Mouse (Mus musculus): ENCODE data around the gene Ndufaf3. TPM values are rescaled to one million over a fixed set of nuclear protein-coding genes. Genes with fewer than 3 reads are reported as not detected.
A peak's percentile ranks its signal among the peaks of the same experiment; 100 is the strongest.

Gene Ndufaf3
- total and polyA plus RNA-seq, 2 experiments from 2014 or later: 70.5 to 88.9 TPM

DNA sequence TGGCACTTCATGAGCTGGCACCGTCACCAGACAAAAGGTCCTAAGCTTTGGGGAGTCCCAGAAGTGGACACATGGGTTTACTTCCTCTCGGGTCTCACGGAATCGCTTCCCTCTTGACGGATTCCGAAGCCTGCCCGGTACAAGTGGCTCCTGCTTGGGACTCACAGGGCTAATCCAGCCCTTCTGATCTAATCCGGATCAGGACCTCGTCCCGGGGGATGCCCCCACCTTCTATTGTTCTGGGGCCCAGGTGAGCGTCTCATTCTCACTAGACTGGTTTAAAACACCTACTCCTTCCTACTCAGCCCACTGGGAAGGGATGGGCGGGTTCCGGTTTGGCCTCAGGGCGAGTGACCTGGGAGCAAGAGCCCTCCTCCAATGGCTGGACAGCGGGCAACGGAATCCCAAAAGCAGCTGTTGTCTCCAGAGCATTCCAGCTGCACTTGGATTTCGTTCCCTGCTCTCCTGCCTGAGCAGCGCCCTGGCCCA lies 741 bp upstream of the Ndufaf3 start:
- 13% methylated on average over 18 of the region's 18 CpGs for WGBS
- Histone ChIP-seq H3K4me2 (ENCODE audit: low read depth, low read length) (peak overlapping the region; percentile 96), H3K9ac (replicated peaks; ENCODE audit: low read length) (peak overlapping the region; percentile 84), H3K9me3 (ENCODE audit: low read length) (no peaks in the 10 kb centered on the region), H3K4me1 (ENCODE audit: insufficient read depth, low read length) (peaks cover 17% of the 10 kb centered on the region; the same call in 1 of the 2 replicates), H3K36me3 (ENCODE audit: insufficient read depth, low read length) (peaks cover 33% of the 10 kb centered on the region), H3K4me3 (ENCODE audit: low read length) (peak overlapping the region; percentile 61), H3K27ac (peak overlapping the region; percentile 95), H3K27me3 (ENCODE audit: insufficient read depth, low read length) (no peaks in the 10 kb centered on the region)
- no peak for TF ChIP-seq CTCF (IDR thresholded peaks at IDR 0.05; ENCODE audit: low read depth)
- ATAC-seq (no peak), DNase-seq (ENCODE audit: low spot score) (no peak)

DNA sequence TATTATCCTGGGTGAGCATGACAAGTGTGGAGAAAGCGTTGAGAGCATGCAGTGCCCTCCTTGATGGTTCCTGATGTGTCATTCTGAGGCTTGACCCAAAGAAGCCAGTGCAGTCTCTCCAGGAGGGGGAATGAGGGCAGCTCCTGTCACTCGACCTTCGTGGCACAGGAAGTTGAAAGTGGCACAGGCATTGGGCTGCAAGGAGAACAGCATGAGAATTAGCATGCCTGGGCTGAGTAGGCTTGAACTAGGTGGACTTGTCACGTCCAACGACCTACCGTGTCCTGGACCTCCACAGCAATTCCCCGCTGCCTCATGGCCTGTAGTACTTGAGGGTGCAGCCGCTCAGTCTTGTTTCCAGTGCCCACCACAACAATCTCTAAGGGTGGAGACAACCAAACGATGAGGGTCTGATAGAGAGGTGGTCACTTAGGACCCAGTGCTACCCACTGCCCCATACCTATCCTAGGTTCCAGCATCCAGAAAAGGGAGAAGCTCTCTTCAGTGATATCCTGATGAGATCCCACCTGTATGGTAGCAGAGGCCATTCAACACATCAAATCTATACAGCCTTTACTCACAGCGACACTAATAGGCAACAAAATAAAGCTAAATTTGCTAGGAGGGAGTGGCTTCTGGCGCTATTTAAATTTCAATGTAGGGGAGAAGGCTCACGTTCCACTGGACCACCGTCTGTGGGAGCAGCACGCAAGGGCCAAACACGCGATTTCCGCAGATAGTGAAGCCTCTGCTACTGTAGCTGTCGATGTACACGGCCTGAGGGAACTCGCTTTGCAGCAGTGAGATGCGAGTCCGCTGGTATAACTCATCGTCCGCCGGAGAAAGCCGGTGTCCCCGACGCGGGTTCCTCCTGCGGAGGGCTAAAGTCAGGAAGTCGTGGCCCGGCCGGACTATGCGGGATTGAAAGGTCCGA lies 1.1 kb downstream of the Ndufaf3 start:
- H3K9me3 ChIP-seq (ENCODE audit: low read length): no peaks in the 10 kb centered on the region
- no peak for ATAC-seq
- H3K4me3 ChIP-seq (ENCODE audit: low read length): peak overlapping the region; percentile 61
- WGBS: 10% methylated on average over 35 of the region's 35 CpGs
- peak overlapping the region; percentile 95 for H3K27ac ChIP-seq
- peak; percentile 30 for DNase-seq (ENCODE audit: low spot score)
- H3K4me2 ChIP-seq (ENCODE audit: low read depth, low read length): peak overlapping the region; percentile 96
- no peak for TF ChIP-seq CTCF (IDR thresholded peaks at IDR 0.05; ENCODE audit: low read depth)
- peaks cover 22% of the 10 kb centered on the region for H3K4me1 ChIP-seq (ENCODE audit: insufficient read depth, low read length)
- H3K27me3 ChIP-seq (ENCODE audit: insufficient read depth, low read length): no peaks in the 10 kb centered on the region
- peaks cover 16% of the 10 kb centered on the region; the same call in 1 of the 2 replicates for H3K36me3 ChIP-seq (ENCODE audit: insufficient read depth, low read length)
- peak overlapping the region; percentile 84 for H3K9ac ChIP-seq (replicated peaks; ENCODE audit: low read length)

DNA sequence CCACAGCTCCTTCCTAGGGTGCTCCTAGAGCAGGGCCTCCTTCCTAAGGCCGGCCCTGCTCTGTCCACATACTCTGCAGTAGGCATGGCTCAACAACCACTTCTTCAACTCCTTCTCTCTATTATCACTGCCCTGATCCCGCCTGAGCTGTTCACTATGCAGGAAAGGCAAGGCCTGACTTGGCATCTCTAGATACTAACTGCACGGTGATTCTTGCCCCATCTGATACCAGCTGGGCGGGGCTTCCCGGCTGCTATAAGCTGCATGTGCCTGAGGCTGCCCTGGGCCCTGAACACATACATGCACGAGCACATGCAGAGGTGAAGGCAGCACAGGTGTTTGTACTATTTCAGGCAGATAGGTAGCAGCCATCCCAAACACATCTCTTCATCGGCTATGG lies 3.1 kb downstream of the Ndufaf3 start:
- no peak overlapping the region for H3K4me2 ChIP-seq (ENCODE audit: low read depth, low read length)
- no peak overlapping the region for H3K4me3 ChIP-seq (ENCODE audit: low read length)
- peaks cover 21% of the 10 kb centered on the region; the same call in 1 of the 2 replicates for H3K36me3 ChIP-seq (ENCODE audit: insufficient read depth, low read length)
- DNase-seq (ENCODE audit: low spot score): no peak
- no peak overlapping the region for H3K9ac ChIP-seq (replicated peaks; ENCODE audit: low read length)
- ATAC-seq: no peak
- H3K9me3 ChIP-seq (ENCODE audit: low read length): no peaks in the 10 kb centered on the region
- TF ChIP-seq CTCF (IDR thresholded peaks at IDR 0.05; ENCODE audit: low read depth): no peak
- 83% methylated on average over 7 of the region's 7 CpGs for WGBS
- H3K4me1 ChIP-seq (ENCODE audit: insufficient read depth, low read length): peaks cover 23% of the 10 kb centered on the region
- no peak overlapping the region for H3K27ac ChIP-seq
- H3K27me3 ChIP-seq (ENCODE audit: insufficient read depth, low read length): no peaks in the 10 kb centered on the region

DNA sequence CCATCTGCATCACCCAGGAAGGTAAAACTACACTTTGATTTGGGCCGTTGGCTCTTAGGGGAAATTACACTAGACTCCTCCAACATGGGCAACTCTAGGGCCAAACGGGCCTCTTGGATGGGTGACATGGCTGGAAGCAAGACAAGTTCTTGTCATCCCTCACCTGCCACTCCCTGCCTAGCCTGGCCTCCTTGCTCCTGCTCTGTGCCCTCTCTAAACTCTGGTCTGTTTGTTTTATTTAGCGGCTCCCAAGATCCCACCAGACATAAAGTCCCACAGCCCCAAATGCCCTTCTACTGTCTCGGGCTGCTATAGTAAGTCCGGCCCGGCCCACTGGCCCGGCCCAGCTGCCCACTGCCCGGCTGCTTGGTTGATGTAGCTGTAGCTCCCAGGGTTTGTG lies 3.6 kb downstream of the Ndufaf3 start:
- ATAC-seq: no peak
- Histone ChIP-seq H3K27me3 (ENCODE audit: insufficient read depth, low read length) (no peaks in the 10 kb centered on the region), H3K9me3 (ENCODE audit: low read length) (no peaks in the 10 kb centered on the region), H3K9ac (replicated peaks; ENCODE audit: low read length) (no peak overlapping the region), H3K4me1 (ENCODE audit: insufficient read depth, low read length) (peaks cover 23% of the 10 kb centered on the region), H3K4me2 (ENCODE audit: low read depth, low read length) (no peak overlapping the region), H3K4me3 (ENCODE audit: low read length) (no peak overlapping the region), H3K36me3 (ENCODE audit: insufficient read depth, low read length) (peaks cover 26% of the 10 kb centered on the region; the same call in 1 of the 2 replicates), H3K27ac (no peak overlapping the region)
- WGBS: 92% methylated on average over 8 of the region's 8 CpGs
- DNase-seq (ENCODE audit: low spot score): no peak
- TF ChIP-seq CTCF (IDR thresholded peaks at IDR 0.05; ENCODE audit: low read depth): no peak

DNA sequence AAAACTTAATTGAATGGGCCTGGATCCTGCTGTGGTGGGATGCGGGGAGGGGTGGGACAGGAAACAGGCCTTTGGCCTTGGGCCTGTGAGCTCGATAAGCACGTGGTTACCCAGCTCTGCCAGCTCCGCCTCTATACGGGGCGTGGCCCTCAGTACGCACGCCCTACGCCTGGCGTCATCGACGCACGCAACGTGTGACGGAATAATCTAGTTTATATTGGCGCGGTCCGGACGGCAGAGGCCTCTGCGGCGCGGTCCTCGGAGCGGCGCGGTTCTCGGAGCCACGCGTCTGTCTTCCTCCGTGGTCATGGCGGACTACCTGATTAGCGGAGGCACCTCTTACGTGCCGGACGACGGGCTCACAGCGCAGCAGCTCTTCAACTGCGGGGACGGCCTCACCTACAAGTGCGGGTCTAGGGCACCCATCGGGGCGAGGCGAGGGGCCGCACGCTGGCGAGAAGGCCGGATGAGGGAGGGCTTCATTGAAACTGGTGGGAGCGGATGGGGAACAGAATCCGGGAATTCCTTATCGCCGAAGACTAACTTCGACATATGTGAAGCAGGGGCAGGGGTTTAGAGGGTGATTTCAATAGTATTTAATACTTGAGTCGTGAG lies 6.9 kb downstream of the Ndufaf3 start, which contains the start of gene Impdh2:
Impdh2 (plus strand) TSS at position 60 of the 615 bp plus-strand sequence.
- H3K4me3 ChIP-seq (ENCODE audit: low read length): peak within 1 kb of the TSS; percentile 58
- WGBS: under 1% methylated on average over 51 of the region's 53 CpGs
- H3K4me1 ChIP-seq (ENCODE audit: insufficient read depth, low read length): peaks cover 5% of the 10 kb centered on the region
- peaks cover 52% of the 10 kb centered on the region; the same call in 1 of the 2 replicates for H3K36me3 ChIP-seq (ENCODE audit: insufficient read depth, low read length)
- peak within 1 kb of the TSS; percentile 76 for H3K4me2 ChIP-seq (ENCODE audit: low read depth, low read length)
- H3K9ac ChIP-seq (replicated peaks; ENCODE audit: low read length): peak within 1 kb of the TSS; percentile 62
- peak; percentile 99 for DNase-seq (ENCODE audit: low spot score)
- H3K27ac ChIP-seq: peak within 1 kb of the TSS; percentile 68
- peak; percentile 34; the same call in 1 of the 2 replicates for TF ChIP-seq CTCF (IDR thresholded peaks at IDR 0.05; ENCODE audit: low read depth)
- no peaks in the 10 kb centered on the region for H3K27me3 ChIP-seq (ENCODE audit: insufficient read depth, low read length)
- H3K9me3 ChIP-seq (ENCODE audit: low read length): no peaks in the 10 kb centered on the region
- ATAC-seq: peak; percentile 100

DNA sequence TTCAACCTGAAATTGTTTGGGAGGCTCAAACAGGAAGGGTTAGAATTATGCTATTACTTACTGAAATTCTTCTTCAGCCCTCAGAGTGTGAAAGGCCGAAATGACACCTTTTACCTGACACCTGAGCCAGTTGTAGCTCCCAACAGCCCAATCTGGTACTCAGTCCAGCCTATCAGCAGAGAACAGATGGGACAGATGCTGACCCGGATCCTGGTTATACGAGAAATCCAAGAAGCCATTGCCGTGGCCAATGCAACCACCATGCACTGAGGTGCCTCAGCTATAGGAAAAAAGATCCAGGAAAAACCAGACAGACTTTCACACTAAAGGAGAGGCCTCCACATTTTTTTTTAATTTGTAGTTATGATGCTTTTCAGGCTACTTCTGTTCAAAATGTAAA lies 8.1 kb downstream of the Ndufaf3 start:
- H3K4me2 ChIP-seq (ENCODE audit: low read depth, low read length): no peak overlapping the region
- H3K4me1 ChIP-seq (ENCODE audit: insufficient read depth, low read length): peaks cover 5% of the 10 kb centered on the region
- no peak overlapping the region for H3K4me3 ChIP-seq (ENCODE audit: low read length)
- no peak for DNase-seq (ENCODE audit: low spot score)
- no peaks in the 10 kb centered on the region for H3K9me3 ChIP-seq (ENCODE audit: low read length)
- H3K9ac ChIP-seq (replicated peaks; ENCODE audit: low read length): no peak overlapping the region
- no peaks in the 10 kb centered on the region for H3K27me3 ChIP-seq (ENCODE audit: insufficient read depth, low read length)
- WGBS: 94% methylated on average over 4 of the region's 4 CpGs
- no peak for ATAC-seq
- no peak for TF ChIP-seq CTCF (IDR thresholded peaks at IDR 0.05; ENCODE audit: low read depth)
- peaks cover 52% of the 10 kb centered on the region; the same call in 1 of the 2 replicates for H3K36me3 ChIP-seq (ENCODE audit: insufficient read depth, low read length)
- no peak overlapping the region for H3K27ac ChIP-seq
